Comparison of ENCODE assay signal across 8 mouse cellular contexts in the genomic region with DNA sequence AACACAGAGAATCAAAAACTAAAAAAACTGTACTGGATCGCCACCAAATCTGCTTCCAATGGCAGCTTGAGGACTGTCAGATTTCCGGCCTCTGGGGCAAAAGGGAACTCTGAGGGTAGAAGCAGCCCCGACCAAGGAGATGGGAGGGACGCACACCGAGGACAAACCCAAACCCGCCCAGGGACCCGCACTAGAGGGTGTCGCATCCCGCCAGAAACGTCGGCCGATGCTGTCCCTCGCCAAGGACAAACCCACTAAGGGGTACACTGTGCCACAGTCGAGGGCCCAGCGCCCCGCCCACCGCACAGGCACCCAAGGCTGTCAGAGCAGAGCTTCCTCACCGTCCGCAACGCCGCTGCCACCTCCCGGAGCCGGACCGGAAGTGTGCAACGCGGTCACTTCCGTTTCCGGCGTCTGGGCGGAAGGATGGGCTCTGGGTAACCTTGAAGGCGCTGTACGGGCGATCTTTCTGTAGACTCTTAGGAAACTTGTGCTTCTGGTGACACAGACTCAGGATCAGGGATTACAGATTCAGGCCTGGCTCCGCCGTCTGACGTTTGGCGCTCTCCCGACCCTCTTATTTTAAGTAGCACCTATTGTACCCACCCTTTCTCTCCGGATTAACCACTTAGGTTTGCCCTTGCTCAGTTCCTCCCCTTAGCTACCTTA. TPM values are rescaled to one million over a fixed set of nuclear protein-coding genes. Genes with fewer than 3 reads are reported as not detected.
A peak's percentile ranks its signal among the peaks of the same experiment; 100 is the strongest.
DNase-seq lines count a peak whose midpoint lies in the region; ATAC-seq and TF ChIP-seq lines count a peak whose summit lies in the region.

Gene Exoc3 (minus strand): TSS at position 416 of the 669 bp plus-strand sequence.

- TF ChIP-seq POLR2A in ES-Bruce4 (IDR thresholded peaks at IDR 0.05; ENCODE audit: insufficient read depth, low read length): peak; percentile 54

- 0% methylated on average over 39 of the region's 39 CpGs for WGBS in forebrain, embryonic 13.5 days
- WGBS in large intestine, adult 2 months: under 1% methylated on average over 39 of the region's 39 CpGs
- under 1% methylated on average over 39 of the region's 39 CpGs for WGBS in liver, postnatal 0 days (ENCODE audit: insufficient replicate concordance)
- WGBS in neural tube, embryonic 14.5 days: 0% methylated on average over 39 of the region's 39 CpGs

- no peak for TF ChIP-seq CTCF in ES-Bruce4 (IDR thresholded peaks at IDR 0.05; ENCODE audit: low read depth, low read length)
- TF ChIP-seq CTCF in liver, postnatal 0 days (IDR thresholded peaks at IDR 0.05; ENCODE audit: low read depth): no peak

- no peaks in the 10 kb centered on the region for H3K9me3 ChIP-seq in ES-Bruce4 (replicated peaks; ENCODE audit: control insufficient read depth, insufficient read depth, low read length, poor library complexity, severe bottlenecking)
- no peaks in the 10 kb centered on the region for H3K9me3 ChIP-seq in forebrain, embryonic 13.5 days (replicated peaks)
- H3K9me3 ChIP-seq in liver, postnatal 0 days (ENCODE audit: low read length): no peaks in the 10 kb centered on the region
- no peaks in the 10 kb centered on the region for H3K9me3 ChIP-seq in neural tube, embryonic 14.5 days (ENCODE audit: control insufficient read depth, low read length)

- H3K4me3 ChIP-seq in ES-Bruce4 (ENCODE audit: low read depth, low read length): peak within 1 kb of the TSS; percentile 87
- H3K4me3 ChIP-seq in forebrain, embryonic 13.5 days: peak within 1 kb of the TSS; percentile 82
- peak within 1 kb of the TSS; percentile 85 for H3K4me3 ChIP-seq in liver, postnatal 0 days (ENCODE audit: low read depth, low read length)
- H3K4me3 ChIP-seq in neural tube, embryonic 14.5 days (ENCODE audit: low read depth, low read length): peak within 1 kb of the TSS; percentile 74

- H3K27me3 ChIP-seq in ES-Bruce4 (ENCODE audit: control insufficient read depth, insufficient read depth, low read length, poor library complexity, severe bottlenecking): no peaks in the 10 kb centered on the region
- no peaks in the 10 kb centered on the region for H3K27me3 ChIP-seq in forebrain, embryonic 13.5 days
- H3K27me3 ChIP-seq in liver, postnatal 0 days (ENCODE audit: insufficient read depth, low read length): no peaks in the 10 kb centered on the region
- H3K27me3 ChIP-seq in neural tube, embryonic 14.5 days (ENCODE audit: control insufficient read depth, insufficient read depth, low read length): no peaks in the 10 kb centered on the region

- ATAC-seq in cerebellum, adult (ENCODE audit: insufficient number of reproducible peaks, low FRiP score, low TSS enrichment): peak; percentile 97
- ATAC-seq in forebrain, embryonic 13.5 days: peak; percentile 99
- peak; percentile 99 for ATAC-seq in liver, postnatal 0 days
- ATAC-seq in neural tube, embryonic 14.5 days (ENCODE audit: low read depth): peak; percentile 100

- peak within 1 kb of the TSS; percentile 39; the same call in 1 of the 2 replicates for H3K27ac ChIP-seq in ES-Bruce4 (ENCODE audit: insufficient read depth, low read length)
- H3K27ac ChIP-seq in forebrain, embryonic 13.5 days: peak within 1 kb of the TSS; percentile 64
- H3K27ac ChIP-seq in liver, postnatal 0 days (ENCODE audit: low read depth): peak within 1 kb of the TSS; percentile 93
- H3K27ac ChIP-seq in neural tube, embryonic 14.5 days (ENCODE audit: low read depth, low read length): peak within 1 kb of the TSS; percentile 89

- H3K9ac ChIP-seq in ES-Bruce4 (ENCODE audit: low read depth, poor library complexity, severe bottlenecking): peak within 1 kb of the TSS; percentile 73
- H3K9ac ChIP-seq in forebrain, embryonic 13.5 days: peak within 1 kb of the TSS; percentile 86
- peak within 1 kb of the TSS; percentile 75 for H3K9ac ChIP-seq in liver, postnatal 0 days (replicated peaks)
- peak within 1 kb of the TSS; percentile 87 for H3K9ac ChIP-seq in neural tube, embryonic 14.5 days (replicated peaks; ENCODE audit: low read depth, low read length)

- H3K4me2 ChIP-seq in forebrain, embryonic 13.5 days: peak within 1 kb of the TSS; percentile 85
- H3K4me2 ChIP-seq in liver, postnatal 0 days (ENCODE audit: low read depth, low read length): peak within 1 kb of the TSS; percentile 93
- peak within 1 kb of the TSS; percentile 93 for H3K4me2 ChIP-seq in neural tube, embryonic 14.5 days (ENCODE audit: low read depth, low read length)

- H3K36me3 ChIP-seq in ES-Bruce4 (ENCODE audit: control insufficient read depth, insufficient read depth, low read length, poor library complexity, severe bottlenecking): no peaks in the 10 kb centered on the region; the same call in 1 of the 2 replicates
- H3K36me3 ChIP-seq in forebrain, embryonic 13.5 days (ENCODE audit: poor library complexity, severe bottlenecking): peaks cover 18% of the 10 kb centered on the region
- peaks cover 8% of the 10 kb centered on the region for H3K36me3 ChIP-seq in liver, postnatal 0 days (replicated peaks; ENCODE audit: insufficient read depth, low read length)
- H3K36me3 ChIP-seq in neural tube, embryonic 14.5 days (ENCODE audit: control insufficient read depth, insufficient read depth, low read length): peaks cover 7% of the 10 kb centered on the region; the same call in 1 of the 2 replicates

- intact Hi-C loops in heart, postnatal 10 days (cut with DNase I): loop anchor here (2.0 to 5.0 kb wide), 2 partner anchors 39 to 238 kb away; no protein-coding TSS in a partner anchor

- DNase-seq in heart, postnatal 10 days: peak; percentile 94 to 95
- DNase-seq in large intestine, adult 2 months (ENCODE audit: low read depth, low spot score): peak; percentile 79
- DNase-seq in liver, postnatal 0 days: peak; percentile 94
- peak; percentile 91 for DNase-seq in testis, postnatal 10 days (ENCODE audit: low spot score)

- H3K4me1 ChIP-seq in ES-Bruce4 (ENCODE audit: control insufficient read depth, insufficient read depth, low read length): no peaks in the 10 kb centered on the region
- H3K4me1 ChIP-seq in forebrain, embryonic 13.5 days: peaks cover 21% of the 10 kb centered on the region
- peaks cover 25% of the 10 kb centered on the region for H3K4me1 ChIP-seq in liver, postnatal 0 days (ENCODE audit: insufficient read depth)
- H3K4me1 ChIP-seq in neural tube, embryonic 14.5 days (ENCODE audit: control insufficient read depth, insufficient read depth, low read length): peaks cover 15% of the 10 kb centered on the region

- no peak for TF ChIP-seq EP300 in ES-Bruce4 (IDR thresholded peaks at IDR 0.05; ENCODE audit: insufficient read depth, low read depth, low read length)
- TF ChIP-seq EP300 in liver, postnatal 0 days (IDR thresholded peaks at IDR 0.05; ENCODE audit: low read depth): no peak; the same call in 1 of the 2 replicates

RNA-seq across cellular contexts. Expression of gene Exoc3, which starts in this region (rescaled TPM):
- 48.9 and 55.8 TPM in 2 replicates for polyA plus RNA-seq in ES-Bruce4 (2011; ENCODE audit: insufficient read depth, insufficient read length, low read depth, missing spikeins)
- polyA plus RNA-seq in forebrain, embryonic 13.5 days (2015; fragmentation: Nextera tagmentation; extraction: Ambion mirVana): 103 and 110 TPM in 2 replicates
- 10 to 100 TPM; 54.4 to 57.3 TPM for total RNA-seq in heart, postnatal 10 days (2021)
- polyA plus RNA-seq in large intestine, adult 2 months (2012; rRNA removed): 37.5 and 40.4 TPM in 2 replicates
- polyA plus RNA-seq in liver, postnatal 0 days (2015; fragmentation: Nextera tagmentation; extraction: Ambion mirVana): 15.7 and 19.6 TPM in 2 replicates
- polyA plus RNA-seq in neural tube, embryonic 14.5 days (2014; fragmentation: Nextera tagmentation; extraction: Ambion mirVana): 113 and 121 TPM in 2 replicates

Comparison
In these comparisons a context has a peak if more than half of its experiments do, and no peak if none do; other contexts are left out.
1. Peak in every context shown above with its lines: DNase-seq, ATAC-seq, H3K4me3 ChIP-seq and H3K27ac ChIP-seq.
2. H3K27ac ChIP-seq: peak in every context shown above with its lines; median percentile 93 in liver, postnatal 0 days; 89 in neural tube, embryonic 14.5 days; 64 in forebrain, embryonic 13.5 days; 39 in ES-Bruce4.